Mouse (Mus musculus): ENCODE results near the gene Atp23.

DNA sequence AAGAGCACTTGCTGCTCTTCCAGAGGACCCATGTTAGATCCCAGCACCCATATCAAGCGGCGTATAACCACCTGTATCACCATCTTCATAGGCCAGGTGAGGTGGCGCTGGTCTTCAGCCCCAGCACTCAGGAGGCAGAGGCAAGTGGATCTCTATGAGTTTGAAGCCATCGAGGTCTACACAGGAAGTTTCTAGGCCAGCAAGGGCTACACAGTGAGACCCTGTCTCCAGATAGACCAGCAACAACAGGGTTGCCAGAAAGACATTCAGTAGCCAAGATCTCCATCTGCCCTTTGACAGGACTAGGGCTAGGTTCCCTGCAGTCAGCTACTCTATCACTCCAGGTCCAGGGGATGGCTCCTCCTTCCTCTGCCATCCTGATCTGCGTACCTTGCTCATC lies 5.7 kb upstream of the Atp23 start:
- TF ChIP-seq POLR2A (IDR thresholded peaks at IDR 0.05; ENCODE audit: borderline replicate concordance, low read depth, low read length) = no peak
- no peak for TF ChIP-seq CTCF (IDR thresholded peaks at IDR 0.05; ENCODE audit: low read depth, low read length)
